Mouse (Mus musculus): ENCODE measurements around the gene Sall2. TPM values are rescaled to one million over a fixed set of nuclear protein-coding genes. Genes with fewer than 3 reads are reported as not detected.

Sall2 gene
- total RNA-seq, 2 experiments from 2014 or later, result 31.9 to 33.0 TPM

DNA sequence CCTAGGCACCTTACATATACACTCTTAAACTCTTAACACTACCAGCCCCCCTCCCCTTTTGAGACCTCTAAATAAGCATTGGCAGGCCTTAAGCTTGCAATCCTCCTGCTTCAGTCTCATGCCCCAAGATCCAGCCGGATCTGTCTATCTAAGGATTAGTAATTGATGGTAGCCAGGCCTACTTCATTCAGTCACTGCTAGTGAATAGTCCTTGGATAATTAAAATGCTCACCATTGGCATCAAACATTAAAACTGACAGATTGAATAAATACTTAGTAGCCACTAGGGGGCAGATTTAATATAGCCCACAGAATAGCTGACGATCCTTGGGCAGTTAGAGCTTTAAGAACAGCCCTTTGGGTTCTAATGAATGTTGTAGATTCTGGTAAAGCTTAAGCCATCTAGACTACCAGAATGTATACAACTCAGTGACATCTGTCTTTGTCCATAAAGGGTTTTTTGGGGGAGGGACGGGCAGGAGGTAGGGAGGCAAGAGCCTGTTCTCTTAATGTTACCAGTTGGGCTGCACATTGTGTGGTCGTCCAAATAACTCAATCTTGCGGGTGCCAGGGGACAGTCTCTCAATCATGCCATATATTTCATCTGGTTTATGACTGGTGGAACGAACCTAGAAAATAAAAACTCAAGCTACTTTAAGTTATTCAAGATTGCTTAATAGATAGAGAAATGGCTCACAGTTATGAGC is 32.9 kb downstream of the Sall2 start:
- intact Hi-C loops (cut with DNase I), result loop anchor here (1.0 kb wide), 1 partner anchor 43 kb away; no protein-coding TSS in a partner anchor
- DNase-seq (ENCODE audit: extremely low spot score in 1 of 2, low spot score in 2 of 2), result no peak

DNA sequence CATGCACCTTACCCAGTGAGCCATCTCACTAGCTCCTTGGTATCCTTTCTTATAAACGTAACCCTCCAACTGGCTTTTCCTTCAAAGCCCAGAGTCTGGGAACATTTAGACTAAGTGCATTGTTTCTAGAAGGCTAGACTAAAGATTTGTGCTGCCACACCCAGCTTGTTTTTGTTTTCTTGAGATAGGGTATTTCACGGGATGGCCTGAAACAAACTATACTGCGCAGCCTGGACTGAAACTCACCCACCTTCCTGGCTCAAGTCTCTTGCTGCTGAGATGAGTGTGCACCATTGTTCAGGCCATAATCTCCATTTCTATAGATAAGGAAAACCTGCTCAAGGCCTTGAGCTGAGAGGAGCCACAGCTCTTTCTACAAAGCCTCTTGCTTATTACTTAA is 44.4 kb downstream of the Sall2 start:
- intact Hi-C loops (cut with DNase I), result no loop called here
- DNase-seq (ENCODE audit: extremely low spot score in 1 of 2, low spot score in 2 of 2), result no peak
- TF ChIP-seq CTCF (IDR thresholded peaks at IDR 0.05), result no peak
- Histone ChIP-seq H3K27ac (no peak overlapping the region), H3K4me3 (no peak overlapping the region)

More for the DNA sequence above, 32.9 kb downstream of the Sall2 start:
- no peak overlapping the region for H3K4me3 ChIP-seq
- no peak overlapping the region for H3K27ac ChIP-seq
- TF ChIP-seq CTCF (IDR thresholded peaks at IDR 0.05), result peak; percentile 74

DNA sequence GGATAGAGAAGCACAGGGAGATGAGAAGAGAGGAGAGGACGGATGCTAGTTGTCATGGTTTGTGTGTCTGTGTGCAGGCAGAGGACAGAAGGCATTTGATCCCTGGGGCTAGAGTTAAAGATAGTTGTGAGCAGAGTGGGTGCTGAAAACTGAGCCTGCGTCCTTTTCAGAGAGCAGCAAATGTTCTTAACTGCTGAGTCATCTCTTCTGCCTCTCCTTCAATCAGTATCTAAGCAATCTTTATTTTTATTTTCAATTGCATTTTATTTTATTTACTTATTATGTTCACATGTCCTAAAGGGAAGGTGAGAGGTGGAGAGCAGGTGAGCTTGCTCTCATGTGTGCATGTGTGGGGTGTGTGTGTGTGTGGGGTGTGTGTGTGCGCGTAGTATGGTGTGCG is 44.9 kb downstream of the Sall2 start:
- no peak overlapping the region for H3K4me3 ChIP-seq
- DNase-seq (ENCODE audit: extremely low spot score in 1 of 2, low spot score in 2 of 2), result no peak
- no peak for TF ChIP-seq CTCF (IDR thresholded peaks at IDR 0.05)
- no peak overlapping the region for H3K27ac ChIP-seq
- intact Hi-C loops (cut with DNase I), result no loop called here

DNA sequence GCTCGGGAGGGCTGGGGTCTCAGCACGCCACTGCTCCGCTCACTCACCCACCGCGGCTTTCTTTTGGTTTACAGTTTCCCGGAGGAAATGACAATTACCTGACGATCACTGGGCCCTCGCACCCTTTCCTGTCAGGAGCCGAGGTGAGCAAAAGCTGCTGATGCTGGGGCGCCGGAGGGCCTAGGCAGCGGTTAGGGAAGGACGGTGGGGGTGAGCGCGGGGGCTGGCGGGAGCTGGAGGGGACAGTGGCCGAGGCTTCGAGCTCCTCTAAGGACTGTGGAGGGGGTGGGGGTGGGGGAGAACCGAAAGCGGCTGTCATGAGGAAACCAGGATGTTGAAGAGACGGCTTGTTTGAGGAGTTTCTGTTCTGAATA is 48.8 kb downstream of the Sall2 start:
- intact Hi-C loops (cut with DNase I), result loop anchor here (1.0 to 5.0 kb wide), 3 partner anchors 22 to 82 kb away; partner anchors contain the start of genes Chd8, Mettl3 and Supt16
- DNase-seq (ENCODE audit: extremely low spot score in 1 of 2, low spot score in 2 of 2), result no peak
- TF ChIP-seq CTCF (IDR thresholded peaks at IDR 0.05), result no peak
- peak overlapping the region; percentile 92 for H3K4me3 ChIP-seq
- peak overlapping the region; percentile 91 for H3K27ac ChIP-seq

DNA sequence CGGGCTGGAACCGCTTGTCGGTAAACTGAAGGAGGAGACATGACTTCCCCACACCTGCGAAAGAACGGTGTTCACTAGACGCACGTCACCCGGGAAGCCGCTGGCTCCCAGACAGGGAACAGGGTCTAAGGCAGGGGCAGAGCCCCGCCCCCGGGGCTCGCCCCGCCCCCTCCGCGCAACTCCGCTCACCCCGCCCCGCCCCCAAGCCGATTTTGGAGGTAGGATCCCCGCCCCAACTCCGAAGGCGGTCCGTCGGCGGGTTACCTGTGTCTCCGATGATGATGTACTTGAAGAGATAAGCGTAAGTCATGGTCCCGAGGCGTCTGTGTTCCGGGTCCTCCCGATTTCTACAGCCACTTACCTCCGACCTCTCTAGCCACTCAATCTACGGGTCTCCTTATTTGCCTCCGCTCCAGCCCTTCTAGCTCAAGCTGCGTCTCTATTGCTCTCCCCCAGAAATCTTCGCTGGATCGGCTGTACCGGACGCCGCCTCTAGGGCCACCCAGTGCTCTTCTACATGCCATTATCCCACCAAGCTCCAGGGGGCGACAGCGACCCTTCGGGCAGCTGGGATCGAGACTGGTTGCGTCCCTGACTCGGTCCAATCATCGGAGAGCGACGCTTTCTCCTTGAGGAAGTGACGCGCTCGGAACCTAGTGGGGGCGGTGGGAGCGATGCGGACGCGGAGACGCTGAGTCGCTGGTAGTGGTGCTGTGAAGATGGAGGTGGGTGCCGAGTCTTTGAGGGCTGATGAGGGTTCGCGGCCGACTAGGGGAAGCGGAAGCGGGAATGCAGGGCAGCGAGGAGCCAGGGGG is 49.4 kb downstream of the Sall2 start, which contains the start of the genes Tox4 and Rab2b:
Tox4 (plus strand) TSS at position 215 of the 815 bp plus-strand sequence.
Rab2b (minus strand) TSS at position 614 of the 815 bp plus-strand sequence.
- DNase-seq (ENCODE audit: extremely low spot score in 1 of 2, low spot score in 2 of 2), result peak; percentile 99 to 100
- intact Hi-C loops (cut with DNase I), result loop anchor here (1.0 to 5.0 kb wide), 3 partner anchors 22 to 82 kb away; partner anchors contain the start of genes Chd8, Mettl3 and Supt16
- peak; percentile 99 for TF ChIP-seq CTCF (IDR thresholded peaks at IDR 0.05)
- Histone ChIP-seq H3K27ac (peak within 1 kb of the TSS; percentile 91), H3K4me3 (peak within 1 kb of the TSS; percentile 92)

DNA sequence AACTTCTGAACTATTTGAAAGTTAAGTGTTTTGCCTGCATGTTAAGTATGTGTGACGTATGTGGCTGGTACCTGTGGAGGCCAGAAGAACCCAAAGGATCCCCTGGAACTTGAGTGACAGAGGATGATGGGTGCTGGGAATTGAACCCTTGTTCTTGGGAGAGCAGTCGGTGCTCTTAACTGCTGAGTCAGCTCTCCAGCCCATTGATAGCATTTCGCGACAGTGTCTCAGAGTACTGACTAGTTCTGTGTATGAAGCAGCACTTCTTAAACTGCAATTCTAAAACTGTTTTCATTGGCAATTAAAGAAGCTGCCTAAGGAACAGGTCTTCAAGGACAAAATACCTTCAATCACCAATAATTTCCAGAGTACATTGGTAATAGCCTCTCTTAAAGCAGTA is 51.4 kb downstream of the Sall2 start:
- Histone ChIP-seq H3K27ac (no peak overlapping the region), H3K4me3 (no peak overlapping the region)
- TF ChIP-seq CTCF (IDR thresholded peaks at IDR 0.05), result no peak
- no peak for DNase-seq (ENCODE audit: extremely low spot score in 1 of 2, low spot score in 2 of 2)
- intact Hi-C loops (cut with DNase I), result loop anchor here (5.0 kb wide), 1 partner anchor 80 kb away; the partner anchor contains the start of gene Supt16

DNA sequence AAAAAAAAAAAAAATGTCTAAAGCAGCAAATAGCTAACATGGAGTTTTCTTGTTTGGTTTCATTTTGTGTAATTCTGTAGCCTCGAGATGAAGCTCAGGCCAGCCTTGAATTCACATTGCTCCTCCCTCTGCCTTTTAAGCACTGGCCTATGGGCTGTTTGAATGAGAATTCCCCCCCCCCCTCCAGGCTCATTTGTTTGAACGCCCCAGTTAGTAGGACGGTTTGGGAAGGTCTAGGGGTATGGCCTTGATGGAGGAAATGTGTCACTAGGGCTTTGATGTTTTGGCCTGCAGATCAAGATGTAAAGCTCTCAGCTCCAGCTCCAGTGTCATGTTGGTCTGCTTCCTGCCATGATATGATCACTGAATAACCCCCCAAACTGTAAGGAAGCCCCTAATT is 55.8 kb downstream of the Sall2 start:
- no peak for TF ChIP-seq CTCF (IDR thresholded peaks at IDR 0.05)
- H3K4me3 ChIP-seq, result no peak overlapping the region
- no peak overlapping the region for H3K27ac ChIP-seq
- intact Hi-C loops (cut with DNase I), result no loop called here
- no peak for DNase-seq (ENCODE audit: extremely low spot score in 1 of 2, low spot score in 2 of 2)

Other genes with a start within 250 kb of the Sall2 start
- 100 to 1,000 TPM; 213 to 221 TPM for gene Hnrnpc, start 224.7 kb downstream of the Sall2 start, total RNA-seq (2021)
- 1 to 10 TPM; 1.5 to 1.8 TPM for gene Rpgrip1, start 218.1 kb downstream of the Sall2 start, total RNA-seq (2021)
- gene Supt16, start 131.3 kb downstream of the Sall2 start, total RNA-seq (2021), result 10 to 100 TPM; 52.5 to 54.7 TPM
- gene Chd8, start 71.0 kb downstream of the Sall2 start, total RNA-seq (2021), result 100 to 1,000 TPM; 115 to 122 TPM
- 10 to 100 TPM; 62.6 to 66.0 TPM for gene Tox4, start 49.6 kb downstream of the Sall2 start, total RNA-seq (2021)
- 10 to 100 TPM; 35.8 to 37.2 TPM for gene Rab2b, start 49.2 kb downstream of the Sall2 start, total RNA-seq (2021)
- gene Mettl3, start 23.6 kb downstream of the Sall2 start, total RNA-seq (2021), result 10 to 100 TPM; 37.4 to 44.7 TPM
- not detected for gene Olfr1513, start 27.6 kb upstream of the Sall2 start, total RNA-seq (2021)
- gene Olfr1512, start 50.4 kb upstream of the Sall2 start, total RNA-seq (2021), result not detected
- gene Olfr1511, start 68.6 kb upstream of the Sall2 start, total RNA-seq (2021), result not detected
- not detected for gene Olfr1510, start 85.6 kb upstream of the Sall2 start, total RNA-seq (2021)
- not detected for gene Olfr1509, start 114.2 kb upstream of the Sall2 start, total RNA-seq (2021)
- gene Olfr1508, start 138.7 kb upstream of the Sall2 start, total RNA-seq (2021), result not detected
- not detected for gene Olfr1507, start 167.0 kb upstream of the Sall2 start, total RNA-seq (2021)

All from left cerebral cortex, adult 2 months (tissue).